Mouse (Mus musculus) lung, embryonic 16.5 days (tissue): ENCODE data around the gene Ndc1. TPM values are rescaled to one million over a fixed set of nuclear protein-coding genes. Genes with fewer than 3 reads are reported as not detected.

Experiments used
- ATAC-seq: fragments of 200-750 bp; cut with Nextera tagmentation; 2 replicates; pipeline ENCODE4 v1.8.0; 2017; ENCODE audit warnings: low read depth, mild to moderate bottlenecking, moderate library complexity
- H3K27ac ChIP-seq: fragments of 300-500 bp; sonication (generic); 2 replicates; pipeline ENCODE4 v1.5.1; 2014; ENCODE audit warnings: mild to moderate bottlenecking, control low read depth, low read length
- H3K27me3 ChIP-seq: fragments of 300-500 bp; sonication (generic); 2 replicates; pipeline ENCODE4 v1.6.1; 2014; ENCODE audit warnings: low read depth, low read length, mixed read lengths; ENCODE audit not compliant: control insufficient read depth, insufficient read depth
- H3K36me3 ChIP-seq: fragments of 300-500 bp; sonication (generic); 2 replicates; pipeline ENCODE4 v1.6.1; 2014; ENCODE audit warnings: low read length; ENCODE audit not compliant: control insufficient read depth, insufficient read depth
- H3K4me1 ChIP-seq: fragments of 300-500 bp; sonication (generic); replicated peaks from 2 replicates; pipeline ENCODE4 v1.6.1; 2014; ENCODE audit warnings: low read length, mixed read lengths; ENCODE audit not compliant: control insufficient read depth, insufficient read depth
- H3K4me2 ChIP-seq: fragments of 300-500 bp; sonication (generic); 2 replicates; pipeline ENCODE4 v1.6.1; 2014; ENCODE audit warnings: low read depth, low read length, control low read depth
- H3K4me3 ChIP-seq: fragments of 300-500 bp; sonication (generic); 2 replicates; pipeline ENCODE4 v1.5.1; 2014; ENCODE audit warnings: mild to moderate bottlenecking, low read length, control low read depth
- H3K9ac ChIP-seq: fragments of 300-500 bp; sonication (generic); 2 replicates; pipeline ENCODE4 v1.6.1; 2014; ENCODE audit warnings: low read length, control low read depth
- H3K9me3 ChIP-seq: fragments of 300-500 bp; sonication (generic); 2 replicates; pipeline ENCODE4 v1.6.1; 2016; ENCODE audit warnings: low read length; ENCODE audit not compliant: control insufficient read depth
- WGBS: fragments of 180-500 bp; shearing (Covaris S2); extraction: QIAGEN DNeasy Blood & Tissue Kit; methylation state at CpG from one replicate; pipeline ENCODE4 v1.1.7; 2014; 5-methylcytosine and 5-hydroxymethylcytosine counted together
- polyA plus RNA-seq: library from polyadenylated mRNA; unstranded; fragments of >200 nt; fragmentation: Nextera tagmentation; extraction: Ambion mirVana; gene quantifications from 2 replicates; pipeline ENCODE4 v1.2.1, GENCODE M21; 2015

Ndc1 gene
- polyA plus RNA-seq, 1 experiment from 2014 or later = 34.8 TPM

DNA sequence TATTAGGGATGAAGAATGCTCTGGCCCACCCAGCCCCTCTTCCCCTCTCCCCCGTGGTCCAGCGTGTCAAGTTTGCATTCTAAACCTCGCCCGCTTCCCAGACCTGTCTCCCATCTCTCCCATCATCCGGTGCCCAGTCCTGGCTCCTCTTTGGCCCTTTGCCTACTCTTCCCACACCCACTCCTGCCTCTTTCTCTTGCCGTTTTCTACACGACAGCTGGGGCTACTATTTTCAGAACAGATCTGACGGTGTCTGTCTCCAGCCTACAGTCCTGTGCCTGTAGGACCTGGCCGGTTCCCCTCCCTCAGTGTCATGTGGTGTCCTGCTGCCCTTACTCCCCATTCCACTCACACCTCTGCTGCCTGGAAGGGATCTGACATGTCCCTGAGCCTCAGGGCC lies 59.0 kb downstream of the Ndc1 start:
- no peak overlapping the region for H3K4me2 ChIP-seq
- no peak overlapping the region for H3K27ac ChIP-seq
- 73% methylated on average over 9 of the region's 9 CpGs for WGBS
- no peak for ATAC-seq
- no peak overlapping the region for H3K4me3 ChIP-seq
- H3K27me3 ChIP-seq = peaks cover 2% of the 10 kb centered on the region; the same call in 1 of the 2 replicates
- H3K36me3 ChIP-seq = no peaks in the 10 kb centered on the region
- no peaks in the 10 kb centered on the region for H3K9me3 ChIP-seq
- H3K9ac ChIP-seq = no peak overlapping the region
- no peaks in the 10 kb centered on the region for H3K4me1 ChIP-seq

DNA sequence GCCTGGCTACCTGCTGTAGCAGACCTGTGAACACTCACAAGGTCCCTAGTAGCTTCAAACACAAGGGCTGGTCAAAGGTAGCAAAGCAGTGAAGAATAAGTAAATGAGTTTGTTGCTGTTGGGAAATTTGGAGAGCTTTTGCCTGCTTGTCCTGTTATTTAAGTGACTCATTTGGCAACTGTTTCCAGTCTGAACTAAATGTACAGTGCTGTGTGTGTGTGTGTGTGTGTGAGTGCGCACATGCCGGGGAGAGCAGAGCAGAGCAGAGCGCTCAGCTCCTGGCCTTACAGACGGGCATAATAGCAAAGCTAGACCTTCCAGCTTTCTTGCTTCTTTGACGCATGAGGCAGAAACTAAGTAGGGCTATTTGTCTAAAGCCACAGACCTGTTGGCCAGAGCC lies 65.1 kb downstream of the Ndc1 start:
- 80% methylated on average over 5 of the region's 5 CpGs for WGBS
- no peaks in the 10 kb centered on the region for H3K9me3 ChIP-seq
- ATAC-seq = no peak
- peaks cover 46% of the 10 kb centered on the region for H3K27me3 ChIP-seq
- no peak overlapping the region for H3K4me2 ChIP-seq
- H3K9ac ChIP-seq = no peak overlapping the region
- H3K4me1 ChIP-seq = peaks cover 7% of the 10 kb centered on the region
- no peak overlapping the region for H3K4me3 ChIP-seq
- H3K27ac ChIP-seq = no peak overlapping the region
- H3K36me3 ChIP-seq = no peaks in the 10 kb centered on the region

DNA sequence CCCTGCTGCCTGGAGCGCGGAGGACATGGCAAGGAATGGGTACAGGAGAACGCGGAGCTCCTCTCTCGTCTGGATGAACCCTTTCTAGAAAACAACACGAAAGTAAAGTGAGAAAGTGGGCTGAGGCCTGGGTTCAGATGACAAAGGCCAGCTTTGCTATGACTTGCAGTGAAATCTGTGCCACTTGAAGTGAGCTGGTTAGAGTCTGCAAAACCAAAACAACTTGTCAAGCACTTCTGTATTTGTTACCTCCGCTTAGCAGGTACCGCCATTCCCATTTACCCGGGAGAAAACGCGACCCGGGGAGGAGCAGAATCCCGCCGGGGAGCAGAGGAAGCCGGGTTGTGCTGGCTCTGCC lies 66.4 kb downstream of the Ndc1 start:
- Histone ChIP-seq H3K4me1 (peaks cover 7% of the 10 kb centered on the region), H3K36me3 (no peaks in the 10 kb centered on the region), H3K4me3 (peak overlapping the region; percentile 66), H3K27ac (no peak overlapping the region), H3K27me3 (peaks cover 54% of the 10 kb centered on the region), H3K9ac (peak overlapping the region; percentile 63; the same call in 1 of the 2 replicates), H3K9me3 (no peaks in the 10 kb centered on the region), H3K4me2 (peak overlapping the region; percentile 96)
- WGBS = 8% methylated on average over 15 of the region's 15 CpGs
- ATAC-seq = no peak

DNA sequence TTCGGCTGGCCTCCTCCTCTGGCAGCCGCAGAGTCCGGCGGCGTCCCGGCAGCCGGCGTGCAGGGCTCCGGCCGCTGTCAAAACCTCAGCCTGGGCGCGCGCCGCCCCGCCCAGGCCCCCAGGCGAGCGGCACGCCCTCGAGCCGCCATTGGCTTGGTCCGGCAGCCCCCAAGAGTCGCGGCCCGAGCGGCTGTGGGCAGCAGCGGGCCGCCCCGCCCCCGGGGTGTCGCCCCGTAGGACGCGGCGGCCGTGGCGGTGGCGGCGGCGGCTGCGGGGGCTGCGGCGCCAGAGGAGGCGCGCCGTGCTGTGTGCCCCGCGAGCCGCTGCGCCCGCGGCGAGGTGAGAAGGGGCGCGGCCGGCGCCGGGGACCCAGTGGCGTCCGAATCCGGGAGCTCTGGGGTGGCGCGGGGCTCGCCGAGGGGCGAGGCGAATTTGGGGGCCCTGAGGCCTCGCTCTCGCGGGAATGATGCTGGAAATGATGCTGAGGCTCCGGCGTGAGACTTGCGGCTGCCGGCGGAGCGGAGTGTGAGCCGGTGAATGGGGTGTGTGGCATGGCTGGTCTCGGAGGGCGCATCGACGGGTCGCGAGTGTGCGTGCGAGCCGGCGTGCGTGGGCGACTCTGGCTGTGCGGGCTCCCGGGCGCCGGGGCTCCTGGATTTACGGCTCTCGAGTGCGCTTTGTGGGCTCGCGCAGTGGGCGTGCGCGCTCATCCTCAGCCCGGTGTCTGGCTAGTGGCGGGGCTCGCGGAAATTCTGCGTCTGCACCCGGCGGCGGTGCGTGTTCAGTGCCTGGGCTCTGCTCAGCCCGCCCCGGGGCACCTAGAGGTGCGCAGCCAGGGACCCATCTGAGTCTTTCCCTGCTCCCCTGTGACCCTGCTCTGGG lies 67.0 kb downstream of the Ndc1 start, which contains the start of gene Glis1:
Glis1 (plus strand) TSS at position 236 of the 882 bp plus-strand sequence.
- Histone ChIP-seq H3K36me3 (no peaks in the 10 kb centered on the region), H3K9ac (peak within 1 kb of the TSS; percentile 63), H3K27me3 (peaks cover 58% of the 10 kb centered on the region), H3K4me1 (peaks cover 7% of the 10 kb centered on the region), H3K4me3 (peak within 1 kb of the TSS; percentile 66), H3K9me3 (no peaks in the 10 kb centered on the region), H3K4me2 (peak within 1 kb of the TSS; percentile 96), H3K27ac (no peak within 1 kb of the TSS)
- under 1% methylated on average over 107 of the region's 112 CpGs for WGBS
- peak; percentile 98 for ATAC-seq

DNA sequence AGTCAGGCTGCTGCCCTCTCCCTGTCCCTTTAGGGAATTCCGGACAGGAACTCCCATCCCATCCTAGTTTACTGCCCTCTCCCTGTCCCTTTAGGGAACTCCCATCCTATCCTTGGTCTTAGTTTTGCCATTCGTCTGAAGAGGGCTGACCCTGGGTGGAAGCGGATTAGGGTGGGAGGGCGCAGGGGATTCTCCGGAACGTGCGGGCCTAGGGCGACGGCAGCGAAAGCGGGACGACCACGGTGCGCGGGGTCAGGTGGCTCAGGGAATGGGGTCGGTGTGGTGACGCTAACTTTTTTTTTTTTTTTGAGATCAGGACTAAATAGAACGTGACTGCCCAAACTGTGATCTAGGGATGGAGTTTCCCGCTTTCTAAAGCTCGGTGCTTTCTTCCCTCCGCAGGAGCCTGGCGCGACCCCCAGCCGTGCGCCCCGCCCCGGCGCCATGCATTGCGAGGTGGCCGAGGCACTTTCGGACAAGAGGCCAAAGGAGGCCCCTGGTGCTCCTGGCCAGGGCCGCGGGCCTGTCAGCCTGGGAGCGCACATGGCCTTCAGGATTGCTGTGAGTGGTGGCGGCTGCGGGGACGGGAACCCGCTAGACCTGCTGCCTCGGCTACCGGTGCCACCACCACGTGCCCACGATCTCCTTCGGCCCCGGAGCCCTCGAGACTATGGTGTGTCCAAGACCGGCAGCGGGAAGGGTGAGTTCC lies 67.8 kb downstream of the Ndc1 start:
- no peak overlapping the region; the same call in 1 of the 2 replicates for H3K9ac ChIP-seq
- peak overlapping the region; percentile 96 for H3K4me2 ChIP-seq
- whole genome bisulfite sequencing = 3% methylated on average over 47 of the region's 47 CpGs
- no peaks in the 10 kb centered on the region for H3K9me3 ChIP-seq
- ATAC-seq = no peak; the same call in 1 of the 2 replicates
- peaks cover 58% of the 10 kb centered on the region for H3K27me3 ChIP-seq
- H3K4me1 ChIP-seq = peaks cover 10% of the 10 kb centered on the region
- no peaks in the 10 kb centered on the region for H3K36me3 ChIP-seq
- no peak overlapping the region for H3K27ac ChIP-seq
- peak overlapping the region; percentile 66 for H3K4me3 ChIP-seq

DNA sequence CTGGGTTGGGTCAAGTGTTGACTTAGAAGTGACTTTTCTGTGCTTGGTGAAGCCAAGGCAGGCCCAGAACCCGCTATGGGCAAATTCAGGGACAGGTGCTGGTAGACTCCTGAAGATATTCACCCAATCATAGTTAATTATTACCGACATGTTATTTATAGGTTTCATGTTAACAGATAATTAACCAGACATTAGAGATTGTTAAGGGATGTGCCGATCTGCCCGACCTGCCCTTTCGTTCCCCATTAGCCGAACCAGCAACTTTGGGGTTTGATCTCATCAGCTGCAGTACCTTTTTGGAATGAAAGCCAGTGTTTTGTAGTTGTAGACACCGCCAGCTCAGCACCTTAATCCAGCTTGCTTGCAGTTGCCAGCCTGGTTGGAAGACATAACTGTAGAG lies 68.9 kb downstream of the Ndc1 start:
- no peak for ATAC-seq
- H3K4me2 ChIP-seq = no peak overlapping the region
- H3K4me1 ChIP-seq = peaks cover 10% of the 10 kb centered on the region
- no peaks in the 10 kb centered on the region for H3K36me3 ChIP-seq
- H3K9me3 ChIP-seq = no peaks in the 10 kb centered on the region
- no peak overlapping the region for H3K27ac ChIP-seq
- no peak overlapping the region for H3K9ac ChIP-seq
- no peak overlapping the region for H3K4me3 ChIP-seq
- peaks cover 65% of the 10 kb centered on the region for H3K27me3 ChIP-seq
- 89% methylated on average over 7 of the region's 7 CpGs for WGBS

DNA sequence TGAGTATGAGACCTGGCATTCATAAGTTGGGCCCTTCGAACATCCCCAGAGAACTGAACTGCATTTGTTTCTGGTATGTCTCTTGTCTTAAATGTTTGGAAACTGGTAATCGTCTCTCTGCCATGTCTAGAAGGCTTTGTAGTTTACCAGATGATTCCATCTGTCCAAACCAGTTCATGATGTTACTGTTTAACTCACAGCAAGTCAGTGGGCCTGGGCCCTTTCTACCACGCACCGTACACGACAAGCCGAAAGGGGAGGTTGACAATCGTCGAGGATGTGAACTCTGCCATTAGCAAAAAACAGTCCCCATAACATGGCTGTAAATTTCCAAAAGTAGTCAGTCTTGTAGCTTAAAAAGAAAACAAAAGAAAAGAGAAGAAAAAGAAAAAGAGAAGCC lies 71.2 kb downstream of the Ndc1 start:
- no peak for ATAC-seq
- WGBS = 87% methylated on average over 8 of the region's 8 CpGs
- no peak overlapping the region for H3K4me2 ChIP-seq
- H3K9ac ChIP-seq = no peak overlapping the region
- peaks cover 11% of the 10 kb centered on the region for H3K4me1 ChIP-seq
- H3K9me3 ChIP-seq = no peaks in the 10 kb centered on the region
- H3K36me3 ChIP-seq = no peaks in the 10 kb centered on the region
- H3K27ac ChIP-seq = no peak overlapping the region
- no peak overlapping the region for H3K4me3 ChIP-seq
- peaks cover 54% of the 10 kb centered on the region for H3K27me3 ChIP-seq

DNA sequence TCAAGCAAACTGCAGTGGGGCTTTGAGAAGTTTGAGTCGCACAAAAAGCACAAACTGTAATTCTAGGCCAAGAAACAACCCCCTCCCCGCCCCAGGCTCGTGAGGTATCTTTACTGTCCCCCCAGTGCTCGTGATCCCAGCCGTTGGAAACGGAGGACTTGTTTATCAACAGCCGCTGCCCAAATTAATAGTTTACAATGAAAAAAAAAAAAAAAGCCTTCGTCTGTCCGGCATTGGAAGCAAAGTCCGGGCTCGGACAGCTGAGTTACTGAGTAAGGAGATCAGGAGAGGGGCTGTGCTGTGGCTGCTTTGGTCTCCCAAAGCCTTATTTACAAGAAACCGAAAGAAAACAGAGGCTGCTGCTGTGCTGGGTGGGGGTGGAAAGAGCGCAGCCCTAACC lies 72.7 kb downstream of the Ndc1 start:
- Histone ChIP-seq H3K27me3 (peaks cover 43% of the 10 kb centered on the region), H3K36me3 (no peaks in the 10 kb centered on the region), H3K4me2 (peak overlapping the region; percentile 48), H3K4me3 (peak overlapping the region; percentile 31), H3K4me1 (peaks cover 9% of the 10 kb centered on the region), H3K9ac (peak overlapping the region; percentile 38), H3K27ac (no peak overlapping the region), H3K9me3 (no peaks in the 10 kb centered on the region)
- 12% methylated on average over 13 of the region's 13 CpGs for WGBS
- ATAC-seq = no peak

DNA sequence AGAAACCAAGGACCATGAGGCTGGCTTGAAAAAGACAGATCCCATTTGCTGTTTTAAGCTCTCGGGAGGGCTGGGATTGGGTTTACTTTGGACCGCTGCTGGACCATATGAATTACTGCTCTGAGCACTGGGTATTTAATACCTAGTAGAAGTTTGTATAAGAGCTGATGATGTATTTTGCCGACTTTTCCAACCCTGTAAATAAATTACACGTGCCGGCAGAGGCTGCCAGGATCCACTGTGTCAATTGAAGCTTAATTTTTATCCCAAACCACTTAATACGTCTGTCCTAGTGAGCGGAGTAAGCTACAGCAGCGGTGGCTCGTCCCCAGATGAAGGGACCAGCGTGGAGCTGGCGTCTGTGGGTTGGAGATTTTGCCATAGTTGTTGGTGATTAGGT lies 74.7 kb downstream of the Ndc1 start:
- 55% methylated on average over 11 of the region's 11 CpGs for WGBS

More for the DNA sequence above, 74.7 kb downstream of the Ndc1 start:
- Histone ChIP-seq H3K27ac (no peak overlapping the region), H3K4me2 (no peak overlapping the region), H3K9me3 (no peaks in the 10 kb centered on the region), H3K36me3 (no peaks in the 10 kb centered on the region), H3K4me3 (no peak overlapping the region), H3K27me3 (peaks cover 25% of the 10 kb centered on the region), H3K4me1 (0 out of 2 replicates have a peak, but pooled peaks cover 5% of the 10 kb centered on the region), H3K9ac (no peak overlapping the region)
- ATAC-seq = no peak
